Mouse (Mus musculus): ENCODE results near the gene Wfikkn1.

DNA sequence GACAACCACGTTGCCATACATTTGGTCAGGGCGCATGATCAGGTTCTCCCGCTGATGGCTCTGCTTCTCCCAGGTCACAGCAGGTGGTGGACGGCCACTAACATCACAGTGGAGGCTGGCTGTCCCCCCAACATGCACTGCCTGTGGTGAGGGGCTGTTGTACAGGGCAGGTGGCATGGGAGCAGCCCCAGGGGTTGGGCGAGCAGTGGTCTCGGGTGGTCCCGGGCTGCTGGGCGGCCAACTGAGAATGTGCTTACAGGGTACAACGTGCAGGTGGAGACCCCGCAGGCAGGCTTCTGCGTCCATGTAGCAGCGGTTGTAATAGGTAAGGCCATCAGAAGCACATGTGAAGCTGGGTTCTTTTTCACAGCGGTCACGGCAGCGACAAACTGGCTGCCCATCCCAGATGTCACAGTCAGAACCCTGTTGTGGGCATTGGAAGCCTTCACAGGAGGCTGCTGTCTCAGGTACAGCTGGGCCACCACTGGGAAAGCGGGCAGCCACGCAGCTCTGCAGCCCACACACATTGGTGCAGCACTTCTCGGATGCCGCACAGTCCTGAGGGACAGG is 2.0 kb downstream of the Wfikkn1 start:
- TF ChIP-seq POLR2A (IDR thresholded peaks at IDR 0.05; ENCODE audit: low read depth, low read length) (no peak), CTCF (IDR thresholded peaks at IDR 0.05; ENCODE audit: extremely low read depth, insufficient read depth, insufficient read length, insufficient replicate concordance) (no peak)

Measured in spleen, adult 2 months (tissue).